ENCODE assay signal across 9 mouse cellular contexts in the genomic region with DNA sequence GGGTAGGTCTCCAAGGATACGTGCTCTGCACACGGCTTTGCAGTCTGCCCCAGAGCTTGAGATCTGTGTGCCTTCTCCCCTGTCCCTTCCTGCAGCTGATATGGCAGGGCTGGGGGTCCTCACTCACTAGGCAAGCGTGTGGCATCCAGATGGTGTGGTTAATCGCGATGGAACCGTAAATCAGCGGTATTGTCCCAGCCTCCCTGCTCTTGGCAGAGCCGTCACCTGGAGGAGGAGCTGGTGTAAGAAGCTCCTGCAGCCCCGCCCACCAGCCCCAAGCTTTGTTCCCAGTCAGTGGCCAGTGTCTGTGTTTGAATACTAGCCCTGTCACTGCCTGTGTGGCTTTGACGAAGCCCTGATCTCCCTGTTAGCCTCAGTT.
DNase-seq lines count a peak whose midpoint lies in the region; ATAC-seq lines count a peak whose summit lies in the region.
"Had no signal": no experiment of that assay in that cellular context is flagged by ENCODE, and none has a peak within 500 bp of the region (broad histone marks: within the 10 kb centered on the region; RNA-seq: fewer than 3 reads in every experiment).

No protein-coding gene starts in this region.

- WGBS in hindbrain, embryonic 15.5 days, result 9% methylated on average over 10 of the region's 10 CpGs
- 6% methylated on average over 10 of the region's 10 CpGs for whole genome bisulfite sequencing in neural tube, embryonic 13.5 days

- no peaks in the 10 kb centered on the region for H3K9me3 ChIP-seq in hindbrain, embryonic 15.5 days
- no peaks in the 10 kb centered on the region for H3K9me3 ChIP-seq in neural tube, embryonic 13.5 days

- no peaks in the 10 kb centered on the region for H3K27me3 ChIP-seq in hindbrain, embryonic 15.5 days
- no peaks in the 10 kb centered on the region for H3K27me3 ChIP-seq in neural tube, embryonic 13.5 days
- H3K27me3 ChIP-seq: CH12.LX had no signal

- ATAC-seq in hindbrain, embryonic 15.5 days (ENCODE audit: low FRiP score, low read depth), result peak; percentile 10; the same call in 1 of the 2 replicates
- peak; percentile 42 for ATAC-seq in neural tube, embryonic 13.5 days (ENCODE audit: low read depth)
- ATAC-seq in monocyte, adult 5-6 weeks (replicated peaks; ENCODE audit: insufficient number of reproducible peaks, low FRiP score, low TSS enrichment, poor library complexity, severe bottlenecking), result no peak

- H3K4me2 ChIP-seq in hindbrain, embryonic 15.5 days, result 0 out of 2 replicates have a peak overlapping the region, but pooled peaks have one; percentile 5
- peak overlapping the region; percentile 20 for H3K4me2 ChIP-seq in neural tube, embryonic 13.5 days

- H3K36me3 ChIP-seq in hindbrain, embryonic 15.5 days, result no peaks in the 10 kb centered on the region
- H3K36me3 ChIP-seq in neural tube, embryonic 13.5 days, result no peaks in the 10 kb centered on the region

- peaks cover 56% of the 10 kb centered on the region for H3K4me1 ChIP-seq in hindbrain, embryonic 15.5 days (replicated peaks)
- peaks cover 73% of the 10 kb centered on the region for H3K4me1 ChIP-seq in neural tube, embryonic 13.5 days (replicated peaks)

- peak; percentile 75 to 76 for DNase-seq in cerebellum, postnatal 14 days
- no peak for DNase-seq in cerebellum, adult 8-10 months
- peak; percentile 46 for DNase-seq in ovary, postnatal 36 days (ENCODE audit: low spot score)
- no peak for DNase-seq in ovary, postnatal 14 days (ENCODE audit: low spot score)
- DNase-seq in right cerebral cortex, postnatal 25 days, result no peak

- peak overlapping the region; percentile 99 for H3K27ac ChIP-seq in hindbrain, embryonic 15.5 days (replicated peaks)
- H3K27ac ChIP-seq in neural tube, embryonic 13.5 days (replicated peaks), result peak overlapping the region; percentile 100

- H3K9ac ChIP-seq in hindbrain, embryonic 15.5 days, result peak overlapping the region; percentile 3; the same call in 1 of the 2 replicates
- H3K9ac ChIP-seq in neural tube, embryonic 13.5 days, result peak overlapping the region; percentile 73

- H3K4me3 ChIP-seq in hindbrain, embryonic 15.5 days, result no peak overlapping the region
- H3K4me3 ChIP-seq in neural tube, embryonic 13.5 days, result no peak overlapping the region

Comparison
In these comparisons a context has a peak if more than half of its experiments do, and no peak if none do; other contexts are left out.
1. DNase-seq: peak in cerebellum, postnatal 14 days (2 of 2) and ovary, postnatal 36 days (single experiment); none in cerebellum, adult 8-10 months (single experiment), ovary, postnatal 14 days (single experiment) and right cerebral cortex, postnatal 25 days (single experiment).